Mouse (Mus musculus): Measurements from ENCODE around the gene Bloc1s5.
"Not testable (repeated sequence)": the region's sequence is repeated elsewhere in the genome, so short reads cannot be mapped to it uniquely, and the experiment has no call there.

The Bloc1s5 gene

DNA sequence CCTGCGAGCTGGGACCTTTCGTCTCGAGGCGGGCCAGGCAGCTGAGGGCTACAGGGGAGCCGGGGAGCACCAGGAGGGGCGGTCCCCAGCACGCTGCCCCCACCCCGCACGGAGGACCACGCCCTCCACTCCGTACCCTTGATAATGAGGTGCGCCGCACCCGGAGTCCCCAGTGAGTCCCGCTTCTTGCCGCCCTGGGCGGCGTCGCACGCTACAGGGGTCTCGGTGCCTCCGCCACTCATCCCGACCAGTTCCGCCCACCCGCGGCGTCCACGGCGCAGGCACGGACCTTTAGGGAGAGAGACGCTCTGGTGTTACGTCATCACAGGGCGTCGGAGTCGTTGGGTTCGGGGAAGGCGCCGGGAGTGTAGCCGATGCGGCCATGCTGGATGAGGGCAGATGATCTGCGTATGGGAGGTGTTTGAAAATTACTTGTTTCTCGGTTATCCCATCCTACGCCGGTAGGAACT is at the start of gene Bloc1s5:
Gene Bloc1s5 (minus strand): TSS at position 310 of the 470 bp plus-strand sequence.
- peak; percentile 90 for DNase-seq (ENCODE audit: low spot score in 2 of 2)

GRCm38 (mm10) chr13:38672336-38672735 is 37.4 kb upstream of the Bloc1s5 start:
- no peak for DNase-seq (ENCODE audit: low spot score in 2 of 2)

DNA sequence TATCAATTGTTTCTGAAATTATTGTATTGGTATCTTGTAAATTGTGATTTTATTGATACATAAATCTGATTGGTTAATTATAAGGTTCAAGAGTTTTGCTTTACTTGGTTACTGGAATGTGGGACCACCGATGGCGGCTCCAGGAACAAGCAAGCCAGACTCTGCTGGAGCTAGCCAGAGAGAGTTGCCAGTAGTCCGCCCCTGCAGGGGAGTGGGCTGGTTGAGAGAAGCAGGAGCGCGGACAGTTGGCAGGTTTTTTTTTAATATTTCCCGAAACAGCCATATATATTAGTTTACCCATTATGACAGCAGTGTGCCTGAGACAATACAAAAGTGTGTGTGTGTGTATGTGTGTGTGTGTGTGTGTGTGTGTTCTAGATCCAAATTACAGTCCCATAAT is 36.5 kb upstream of the Bloc1s5 start:
- DNase-seq (ENCODE audit: low spot score in 2 of 2), result not testable (repeated sequence)

DNA sequence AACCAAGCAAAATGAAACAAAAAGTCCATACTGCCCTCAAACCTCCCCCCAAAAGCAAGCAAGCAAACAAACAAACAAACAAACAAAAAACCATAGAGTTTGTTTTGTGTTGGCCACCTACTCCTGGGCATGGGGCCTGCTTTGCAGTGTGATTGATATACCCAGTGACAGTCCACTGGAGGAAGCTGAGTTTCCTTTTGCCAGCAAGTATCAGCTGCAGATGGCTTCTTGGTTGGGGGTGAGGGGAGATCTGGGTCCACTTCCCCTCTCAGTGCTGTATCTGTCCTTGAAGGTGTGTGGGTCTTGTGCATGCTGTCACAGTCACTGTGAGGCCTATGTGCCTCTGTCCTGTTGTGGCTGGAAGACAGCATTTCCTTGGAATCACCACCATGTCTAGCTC is 35.1 kb upstream of the Bloc1s5 start:
- no peak for DNase-seq (ENCODE audit: low spot score in 2 of 2)

DNA sequence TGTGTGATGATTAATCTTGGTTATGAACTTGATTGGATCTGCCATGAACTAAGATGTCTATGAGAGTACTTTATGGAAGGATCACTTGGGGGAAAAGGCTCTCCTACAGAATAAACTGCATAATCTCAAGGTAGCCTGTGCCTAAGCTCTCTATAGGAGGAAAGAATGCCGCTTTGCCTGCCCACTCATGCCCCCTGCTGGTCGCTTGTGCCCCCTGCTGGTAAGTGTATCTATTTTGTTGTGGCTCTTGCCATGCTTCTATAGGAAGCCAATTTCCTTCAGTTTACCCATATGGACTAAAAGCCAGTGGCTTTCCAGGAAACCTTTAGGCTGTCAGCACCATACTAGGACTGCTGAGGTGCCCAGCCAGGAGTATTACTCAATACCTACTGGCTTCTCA is 33.6 kb upstream of the Bloc1s5 start:
- DNase-seq (ENCODE audit: low spot score in 2 of 2), result no peak

- DNase-seq (ENCODE audit: low spot score in 2 of 2), result no peak
Measured at GRCm38 (mm10) chr13:38664753-38665152, 29.8 kb upstream of the Bloc1s5 start.

GRCm38 (mm10) chr13:38659524-38660136 is 24.7 kb upstream of the Bloc1s5 start:
- DNase-seq (ENCODE audit: low spot score in 2 of 2), result no peak

DNA sequence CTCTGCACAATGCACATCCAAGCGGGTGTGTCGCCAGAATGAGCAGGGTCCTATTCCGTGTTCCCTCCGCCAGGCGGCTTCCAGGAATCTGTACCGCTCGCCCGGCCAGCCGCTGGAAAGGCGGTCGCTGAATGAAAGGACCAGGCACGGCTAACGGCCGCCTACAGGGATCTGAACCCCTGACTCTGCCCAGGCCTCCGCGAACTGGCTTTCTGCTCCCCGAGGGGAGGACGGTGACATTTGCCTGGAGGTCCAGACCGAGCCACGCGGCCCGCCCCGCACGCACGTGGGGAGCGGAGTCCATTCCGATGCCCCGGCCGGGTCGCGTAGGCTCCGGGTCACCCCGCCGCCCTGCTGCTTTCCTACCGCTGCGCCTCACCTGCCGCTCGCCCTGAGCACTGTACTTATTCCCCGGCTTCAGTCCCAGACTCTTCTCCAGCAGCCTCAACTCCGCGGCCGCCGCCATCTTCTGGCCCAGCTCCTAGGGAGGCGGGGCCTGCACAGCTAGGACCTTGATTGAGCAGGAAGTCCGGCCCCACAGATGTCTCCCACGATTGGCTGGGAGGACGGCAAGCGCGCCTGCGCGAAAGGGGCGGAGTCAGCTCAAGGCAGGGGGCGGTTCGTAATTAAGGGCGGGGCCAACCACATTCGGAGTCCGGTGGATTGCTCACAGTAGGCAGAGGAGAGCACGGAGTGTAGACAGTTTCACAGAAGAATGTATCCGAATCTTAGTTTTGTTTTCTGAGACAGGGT is 23.8 kb upstream of the Bloc1s5 start, which contains the start of gene Eef1e1:
Gene Eef1e1 (minus strand): TSS at position 531 of the 753 bp plus-strand sequence.
- peak; percentile 90 to 91 for DNase-seq (ENCODE audit: low spot score in 2 of 2)

DNA sequence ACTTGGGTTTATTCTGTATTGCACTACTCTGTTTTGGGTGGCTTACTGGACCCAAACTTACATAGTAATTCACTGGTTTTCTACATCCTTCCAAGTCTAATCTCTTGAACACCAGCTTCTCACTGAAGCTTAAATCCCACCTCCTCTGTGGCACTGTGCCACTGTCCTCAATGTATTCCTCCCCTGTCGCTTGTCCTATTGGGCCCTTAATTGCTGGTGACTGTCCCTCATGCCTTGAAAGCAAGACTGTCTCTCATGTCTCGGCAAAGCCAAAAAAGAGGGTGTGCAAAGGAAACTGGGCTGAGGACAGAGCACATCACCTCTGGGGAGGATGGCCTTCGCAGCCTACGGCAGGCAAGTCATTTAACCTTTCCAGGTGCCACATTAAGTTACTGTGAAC is 23.0 kb upstream of the Bloc1s5 start:
- no peak for DNase-seq (ENCODE audit: low spot score in 2 of 2)

DNA sequence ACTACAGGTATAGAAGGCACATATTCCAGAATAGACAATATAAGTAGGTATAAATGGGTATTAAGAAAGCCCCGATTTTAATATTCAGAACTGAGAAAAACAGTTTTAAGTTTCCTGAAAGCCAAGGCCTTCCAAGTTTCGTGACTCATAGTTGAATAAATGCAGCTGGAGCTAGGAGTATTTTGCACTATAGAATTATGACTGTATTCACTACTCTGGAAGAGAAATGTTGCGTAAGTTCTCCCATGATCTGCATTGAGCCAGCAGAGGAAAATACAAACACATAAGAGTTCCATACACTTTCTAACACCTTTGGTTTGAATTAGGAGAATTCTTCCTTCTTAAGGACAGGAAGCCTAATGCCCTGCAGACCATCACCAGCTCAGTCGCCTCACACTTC is 15.4 kb upstream of the Bloc1s5 start:
- DNase-seq (ENCODE audit: low spot score in 2 of 2), result no peak

DNA sequence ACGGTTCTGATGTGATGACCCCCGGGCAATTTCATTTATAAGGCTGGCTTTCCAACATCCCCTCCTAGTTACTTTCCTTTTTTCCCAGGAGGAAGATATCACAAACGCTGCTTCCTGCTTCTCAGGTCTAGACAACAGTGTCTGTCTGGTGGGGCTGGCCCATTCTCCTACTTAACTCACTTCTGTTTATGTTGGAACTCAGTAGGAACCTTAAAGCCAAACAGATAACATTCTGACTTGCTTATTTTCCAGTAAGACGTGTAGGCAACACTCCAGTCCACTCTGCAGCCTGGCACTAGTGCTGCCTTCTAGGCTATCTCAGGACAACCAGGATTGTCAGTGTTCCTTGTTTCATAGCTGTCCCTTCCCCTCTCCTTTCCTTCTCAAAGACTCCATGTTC is 14.2 kb upstream of the Bloc1s5 start:
- DNase-seq (ENCODE audit: low spot score in 2 of 2), result no peak

DNA sequence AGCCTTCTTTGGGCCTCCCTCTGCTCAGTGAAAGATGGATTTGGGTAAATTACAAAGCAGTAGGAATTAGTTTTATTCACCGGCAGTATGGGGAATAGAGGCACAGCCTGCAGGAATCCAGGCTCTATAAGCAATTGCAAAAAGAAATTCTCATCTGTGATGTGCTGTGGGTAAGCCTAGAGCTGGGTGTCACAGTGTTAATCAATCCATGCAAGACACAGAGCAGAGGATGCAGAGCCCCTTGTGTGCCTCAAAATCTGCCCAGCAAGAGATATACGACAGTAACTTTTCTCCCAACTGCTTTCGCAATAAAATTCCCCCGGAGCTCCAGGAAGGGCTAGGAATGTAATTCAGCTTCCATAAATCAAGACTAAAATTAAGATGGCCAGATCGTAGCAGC is 6.5 kb upstream of the Bloc1s5 start:
- DNase-seq (ENCODE audit: low spot score in 2 of 2), result no peak

- DNase-seq (ENCODE audit: low spot score in 2 of 2), result no peak
Measured at GRCm38 (mm10) chr13:38640961-38641360, 6.1 kb upstream of the Bloc1s5 start.

DNA sequence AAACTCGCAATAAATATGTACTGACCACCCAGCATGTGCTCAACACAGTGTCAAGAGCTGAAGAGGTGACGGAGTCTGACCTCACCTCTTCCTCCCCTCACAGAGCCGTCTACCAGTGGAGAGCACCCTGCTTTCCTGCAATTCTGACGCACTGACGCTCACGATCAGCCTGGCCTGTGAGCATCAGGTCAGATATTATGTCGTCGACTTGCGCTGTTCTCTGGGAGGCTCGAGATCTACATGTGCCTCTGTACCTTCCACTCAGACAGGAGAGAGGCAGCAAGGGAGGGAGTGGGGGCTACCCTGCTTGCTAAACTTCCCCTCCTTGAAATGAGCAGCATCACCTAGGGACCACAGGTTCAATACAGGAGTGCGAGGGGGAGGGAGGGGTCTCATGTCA is 3.8 kb upstream of the Bloc1s5 start:
- no peak for DNase-seq (ENCODE audit: low spot score in 2 of 2)

DNA sequence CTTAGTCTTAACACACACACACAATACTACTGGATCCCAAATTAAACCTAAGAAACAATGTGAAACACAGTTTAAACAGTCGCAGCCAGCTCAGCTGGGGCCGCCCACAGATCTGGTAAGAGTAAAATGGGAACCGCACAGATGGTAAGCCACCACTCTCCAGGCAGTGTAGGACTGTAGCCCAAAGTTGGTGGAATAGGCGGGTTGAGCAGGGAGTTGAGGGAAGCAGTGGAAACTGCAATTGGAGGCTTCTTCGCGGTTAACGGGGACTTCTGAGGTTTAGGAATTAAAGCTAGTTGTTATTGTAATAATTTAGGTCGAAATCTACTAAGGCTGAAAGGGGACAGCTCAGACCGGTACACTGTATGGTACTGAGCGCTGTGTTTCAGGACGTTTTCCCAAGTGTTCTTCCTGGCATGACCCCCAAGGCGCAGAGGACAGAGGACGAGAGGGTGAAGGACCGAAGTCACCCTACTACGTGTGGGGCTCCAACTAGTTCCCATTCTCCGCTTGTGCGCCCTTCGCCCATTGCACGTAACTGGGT is 581 bp downstream of the Bloc1s5 start:
- peak; percentile 60 to 66 for DNase-seq (ENCODE audit: low spot score in 2 of 2)

DNA sequence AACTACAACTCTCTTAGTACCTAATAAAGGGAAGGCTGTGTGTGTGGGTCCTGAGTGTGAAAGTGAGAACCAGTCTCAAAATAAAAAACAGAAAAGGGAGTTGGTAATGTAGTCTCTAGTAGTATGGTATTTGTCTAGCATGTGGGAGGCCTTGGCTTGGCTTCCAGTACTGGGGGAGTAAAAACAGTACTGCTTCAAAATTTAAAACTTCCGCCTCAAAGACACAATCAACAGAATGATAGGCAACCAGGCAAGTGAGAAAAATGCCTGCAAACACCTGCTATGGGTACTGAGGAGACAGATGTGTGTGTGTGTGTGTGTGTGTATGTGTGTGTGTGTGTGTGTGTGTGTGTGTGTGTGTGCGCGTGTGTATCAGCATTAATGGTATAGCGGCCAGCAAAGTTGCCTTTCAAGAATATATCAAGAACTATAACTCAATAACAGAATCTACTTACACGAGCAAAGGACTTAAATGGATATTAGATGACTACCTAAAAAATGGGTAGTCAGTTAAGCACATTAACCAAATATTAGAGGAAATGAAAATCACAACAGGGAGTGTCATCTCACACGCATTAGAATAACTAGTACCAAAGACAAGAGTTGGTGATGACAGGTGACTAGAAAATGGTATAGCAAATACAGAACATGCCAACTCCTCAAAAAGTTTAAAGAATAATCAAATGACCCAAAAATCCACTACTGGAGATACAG is 1.5 kb downstream of the Bloc1s5 start:
- no peak for DNase-seq (ENCODE audit: low spot score in 2 of 2)

- no peak for DNase-seq (ENCODE audit: low spot score in 2 of 2)
Measured at GRCm38 (mm10) chr13:38632556-38632955, 2.4 kb downstream of the Bloc1s5 start.

DNA sequence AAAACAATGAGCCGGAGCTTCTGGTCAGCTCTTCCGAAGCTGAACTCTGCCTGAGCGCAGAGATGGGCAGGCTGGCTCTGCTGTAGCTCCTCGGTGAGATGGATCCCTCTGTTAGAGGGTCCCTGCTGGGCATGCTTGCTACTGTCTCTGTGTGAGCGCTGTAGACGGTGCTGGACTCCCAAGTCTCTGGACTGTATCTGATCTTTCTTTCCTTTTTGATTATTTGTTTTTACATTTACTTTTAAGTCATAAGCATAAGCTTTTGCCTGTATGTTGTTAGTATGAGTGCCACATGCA is 8.7 kb downstream of the Bloc1s5 start:
- no peak for DNase-seq (ENCODE audit: low spot score in 2 of 2)

DNA sequence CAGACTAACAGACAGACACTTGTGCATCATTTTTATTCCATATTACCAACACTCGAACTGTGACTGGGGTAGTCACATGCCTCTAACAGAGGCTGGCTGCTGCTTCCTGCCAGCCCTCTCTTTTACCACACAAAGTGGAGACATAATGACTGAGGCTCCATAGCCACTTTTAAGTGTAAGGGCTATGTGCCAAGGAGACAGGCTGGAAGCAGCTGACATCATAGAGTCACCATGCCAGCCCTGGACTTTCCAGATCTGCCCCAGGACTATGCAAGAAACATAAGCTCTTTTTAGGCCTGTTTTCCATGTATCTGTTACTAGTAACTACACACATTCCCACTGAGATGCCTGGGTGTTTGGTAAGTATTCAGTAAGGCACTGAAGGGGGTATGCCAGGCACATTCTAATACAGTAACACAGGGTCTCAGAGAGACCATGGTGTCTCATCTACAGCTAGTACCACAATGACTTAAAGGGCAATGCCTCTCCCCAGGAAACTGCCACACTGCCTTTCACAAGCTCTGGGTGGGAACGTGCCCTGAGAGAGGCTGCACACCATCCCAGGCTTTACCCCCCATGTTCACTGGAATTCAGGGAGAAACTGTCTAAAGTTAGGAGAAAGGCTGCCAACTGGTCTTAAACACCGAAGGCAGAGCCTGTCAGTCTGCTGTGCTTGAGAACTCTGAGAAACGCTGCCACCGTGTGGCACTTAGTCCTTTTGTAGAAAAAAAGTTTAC is 9.2 kb downstream of the Bloc1s5 start:
- peak in 1 of 2 experiments; percentile 18 for DNase-seq (ENCODE audit: low spot score in 2 of 2)

DNA sequence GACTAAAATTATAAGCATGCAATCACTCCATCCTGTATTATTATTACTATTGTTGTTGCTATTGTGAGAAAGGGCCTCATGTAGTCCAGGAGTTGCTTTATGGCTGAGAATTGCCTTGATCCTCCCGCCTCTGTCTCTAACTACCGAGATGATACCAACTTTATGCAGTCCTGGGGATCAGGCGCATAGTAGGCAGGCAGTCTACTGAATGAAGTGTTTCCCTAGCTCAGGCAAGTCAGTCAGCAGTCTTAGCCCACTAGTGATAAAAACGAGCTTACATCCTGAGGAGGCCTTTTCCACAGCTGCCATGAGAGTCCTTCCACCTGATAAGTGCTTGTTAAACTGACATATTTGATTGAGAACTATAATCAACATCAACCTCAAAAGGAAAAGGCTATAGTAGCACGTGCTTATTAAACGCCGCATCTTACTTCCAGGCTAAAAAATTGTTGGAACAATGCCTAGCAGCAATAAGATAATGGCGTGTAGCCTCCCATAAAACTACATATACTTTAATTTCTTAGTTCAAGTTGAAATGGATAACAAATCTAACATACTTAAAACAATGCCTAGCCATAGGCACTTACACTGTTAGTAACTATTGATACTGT is 10.5 kb downstream of the Bloc1s5 start:
- no peak for DNase-seq (ENCODE audit: low spot score in 2 of 2)

DNA sequence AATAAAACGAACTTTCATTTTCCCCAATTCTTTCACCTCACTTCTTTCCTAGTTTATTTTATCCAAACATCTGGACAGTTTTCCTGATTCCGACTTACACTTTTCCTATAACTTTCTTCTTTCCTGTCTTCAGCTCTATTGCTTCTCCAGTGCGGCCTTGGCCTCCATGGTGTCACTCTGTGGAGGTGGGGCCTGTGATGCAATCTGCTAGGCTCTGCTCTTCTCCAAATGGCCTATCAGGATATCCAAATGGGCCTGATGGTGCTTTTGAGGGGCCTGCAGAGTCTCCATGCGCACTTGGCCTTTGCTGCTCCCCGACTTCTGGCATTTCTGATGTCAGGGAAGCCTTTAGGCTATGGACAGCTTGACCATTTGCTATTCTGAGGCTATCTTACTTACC is 11.6 kb downstream of the Bloc1s5 start:
- DNase-seq (ENCODE audit: low spot score in 2 of 2), result no peak
